Mouse (Mus musculus) forebrain, embryonic 14.5 days (tissue): Measurements from ENCODE around the gene Lrtm1. TPM values are rescaled to one million over a fixed set of nuclear protein-coding genes. Genes with fewer than 3 reads are reported as not detected.

ENCODE experiments used
- ATAC-seq: fragments of 200-750 bp; cut with Nextera tagmentation; 2 replicates; pipeline ENCODE4 v1.8.0; 2017; ENCODE audit warnings: mild to moderate bottlenecking, moderate library complexity
- DNase-seq: peaks from one replicate; pipeline ENCODE4 v3.0.0-alpha.2; 2015; ENCODE audit warnings: low spot score
- H3K27ac ChIP-seq: fragments of 300-500 bp; sonication (generic); 2 replicates; pipeline ENCODE4 v1.5.1; 2014; ENCODE audit warnings: low read depth, mild to moderate bottlenecking, control low read depth, low read length, moderate library complexity
- H3K27me3 ChIP-seq: fragments of 300-500 bp; sonication (generic); replicated peaks from 2 replicates; pipeline ENCODE4 v1.6.1; 2014; ENCODE audit warnings: low read length, control low read depth, mixed read lengths; ENCODE audit not compliant: control insufficient read depth, insufficient read depth
- H3K36me3 ChIP-seq: fragments of 300-500 bp; sonication (generic); 2 replicates; pipeline ENCODE4 v1.6.1; 2014; ENCODE audit warnings: low read length, control low read depth; ENCODE audit not compliant: control insufficient read depth, insufficient read depth
- H3K4me1 ChIP-seq: fragments of 300-500 bp; sonication (generic); 2 replicates; pipeline ENCODE4 v1.6.1; 2014; ENCODE audit warnings: antibody characterized with exemption, low read length, control low read depth; ENCODE audit not compliant: control insufficient read depth, insufficient read depth
- H3K4me2 ChIP-seq: fragments of 300-500 bp; sonication (generic); 2 replicates; pipeline ENCODE4 v1.6.1; 2014; ENCODE audit warnings: mild to moderate bottlenecking, control low read depth, low read length
- H3K4me3 ChIP-seq: fragments of 300-500 bp; sonication (generic); 2 replicates; pipeline ENCODE4 v1.5.1; 2014; ENCODE audit warnings: low read depth, low read length, control low read depth
- H3K9ac ChIP-seq: fragments of 300-500 bp; sonication (generic); 2 replicates; pipeline ENCODE4 v1.6.1; 2014; ENCODE audit warnings: mild to moderate bottlenecking, low read length, control low read depth, moderate library complexity
- H3K9me3 ChIP-seq: fragments of 300-500 bp; sonication (generic); replicated peaks from 2 replicates; pipeline ENCODE4 v1.6.1; 2016; ENCODE audit warnings: low read length, control low read depth, mixed read lengths; ENCODE audit not compliant: control insufficient read depth
- WGBS: fragments of 180-500 bp; shearing (Covaris S2); extraction: QIAGEN DNeasy Blood & Tissue Kit; methylation state at CpG from one replicate; pipeline ENCODE4 v1.1.7; 2014; 5-methylcytosine and 5-hydroxymethylcytosine counted together
- polyA plus RNA-seq: library from polyadenylated mRNA; unstranded; fragments of >200 nt; fragmentation: Nextera tagmentation; extraction: Ambion mirVana; gene quantifications from 2 replicates; pipeline ENCODE4 v1.2.1, GENCODE M21; 2014

The Lrtm1 gene
- polyA plus RNA-seq, 1 experiment from 2014 or later, result not detected

- H3K27ac ChIP-seq, result no peak overlapping the region
- no peak overlapping the region for H3K4me3 ChIP-seq
- no peak for DNase-seq
- H3K9ac ChIP-seq, result no peak overlapping the region
- H3K36me3 ChIP-seq, result no peaks in the 10 kb centered on the region
- WGBS, result 100% methylated on average over 1 of the region's 1 CpGs
- no peaks in the 10 kb centered on the region for H3K9me3 ChIP-seq
- no peak for ATAC-seq
- no peak overlapping the region for H3K4me2 ChIP-seq
- no peaks in the 10 kb centered on the region for H3K4me1 ChIP-seq
- H3K27me3 ChIP-seq, result no peaks in the 10 kb centered on the region
Observed at GRCm38 (mm10) chr14:29082171-29082570, 64.2 kb downstream of the Lrtm1 start.
